12 mouse cellular contexts compared by ENCODE assay signal in genomic region chr4:136451564-136451963, GRCm38 (mm10). TPM values are rescaled to one million over a fixed set of nuclear protein-coding genes. Genes with fewer than 3 reads are reported as not detected.
A peak's percentile ranks its signal among the peaks of the same experiment; 100 is the strongest.
DNase-seq lines count a peak whose midpoint lies in the region; ATAC-seq and TF ChIP-seq lines count a peak whose summit lies in the region.
"Had no signal": no experiment of that assay in that cellular context is flagged by ENCODE, and none has a peak within 500 bp of the region (broad histone marks: within the 10 kb centered on the region; RNA-seq: fewer than 3 reads in every experiment).

No protein-coding gene starts in this region.

- no peak for DNase-seq in heart, embryonic 10.5 days (ENCODE audit: low spot score)
- no peak for DNase-seq in heart, postnatal 14 days
- DNase-seq in 416B (ENCODE audit: low read depth), result peak; percentile 36
- DNase-seq in liver, postnatal 0 days, result peak; percentile 40
- no peak for DNase-seq in midbrain, embryonic 11.5 days (ENCODE audit: low spot score, missing footprints)
- DNase-seq in frontal cortex, postnatal 25 days (ENCODE audit: low spot score in 2 of 2), result no peak
- DNase-seq: cerebellum, adult 9-10 months had no signal

- no peaks in the 10 kb centered on the region for H3K9me3 ChIP-seq in heart, embryonic 10.5 days
- no peaks in the 10 kb centered on the region for H3K9me3 ChIP-seq in kidney, embryonic 15.5 days (replicated peaks)
- H3K9me3 ChIP-seq in liver, postnatal 0 days (ENCODE audit: low read length), result no peaks in the 10 kb centered on the region
- no peaks in the 10 kb centered on the region for H3K9me3 ChIP-seq in forebrain, embryonic 16.5 days (ENCODE audit: control insufficient read depth, low read length)
- no peaks in the 10 kb centered on the region for H3K9me3 ChIP-seq in midbrain, embryonic 11.5 days (ENCODE audit: control insufficient read depth, low read length)

- peaks cover 16% of the 10 kb centered on the region for H3K4me1 ChIP-seq in heart, embryonic 10.5 days
- peaks cover 14% of the 10 kb centered on the region for H3K4me1 ChIP-seq in kidney, embryonic 15.5 days
- H3K4me1 ChIP-seq in liver, postnatal 0 days (ENCODE audit: insufficient read depth), result peaks cover 8% of the 10 kb centered on the region
- no peaks in the 10 kb centered on the region for H3K4me1 ChIP-seq in forebrain, embryonic 16.5 days (replicated peaks; ENCODE audit: control insufficient read depth, insufficient read depth, low read length)
- no peaks in the 10 kb centered on the region for H3K4me1 ChIP-seq in midbrain, embryonic 11.5 days (ENCODE audit: control insufficient read depth, insufficient read depth, low read length)

- no peak overlapping the region for H3K9ac ChIP-seq in kidney, embryonic 15.5 days
- H3K9ac ChIP-seq in liver, postnatal 0 days (replicated peaks), result no peak overlapping the region
- H3K9ac ChIP-seq in forebrain, embryonic 16.5 days (replicated peaks; ENCODE audit: low read depth, low read length), result no peak overlapping the region
- no peak overlapping the region for H3K9ac ChIP-seq in midbrain, embryonic 11.5 days (ENCODE audit: low read length)

- H3K27me3 ChIP-seq in heart, embryonic 10.5 days (ENCODE audit: insufficient read depth, poor library complexity, severe bottlenecking), result no peaks in the 10 kb centered on the region
- no peaks in the 10 kb centered on the region for H3K27me3 ChIP-seq in kidney, embryonic 15.5 days
- H3K27me3 ChIP-seq in liver, postnatal 0 days (ENCODE audit: insufficient read depth, low read length), result no peaks in the 10 kb centered on the region
- H3K27me3 ChIP-seq in forebrain, embryonic 16.5 days (replicated peaks; ENCODE audit: control insufficient read depth, insufficient read depth, low read length), result no peaks in the 10 kb centered on the region
- no peaks in the 10 kb centered on the region for H3K27me3 ChIP-seq in midbrain, embryonic 11.5 days (ENCODE audit: control insufficient read depth, insufficient read depth, low read length)

- peak; percentile 46; the same call in 1 of the 2 replicates for ATAC-seq in kidney, embryonic 15.5 days (replicated peaks; ENCODE audit: low FRiP score)
- peak; percentile 37 for ATAC-seq in liver, postnatal 0 days
- ATAC-seq in forebrain, embryonic 16.5 days, result no peak
- ATAC-seq in midbrain, embryonic 11.5 days (ENCODE audit: low FRiP score), result no peak
- ATAC-seq: hindbrain, postnatal 0 days had no signal

- 8% methylated on average over 6 of the region's 6 CpGs for WGBS in heart, embryonic 10.5 days
- 7% methylated on average over 6 of the region's 6 CpGs for WGBS in kidney, embryonic 15.5 days
- WGBS in liver, postnatal 0 days (ENCODE audit: insufficient replicate concordance), result 10% methylated on average over 6 of the region's 6 CpGs
- WGBS in forebrain, embryonic 16.5 days, result 25% methylated on average over 6 of the region's 6 CpGs
- WGBS in midbrain, embryonic 11.5 days, result 31% methylated on average over 6 of the region's 6 CpGs

- no peaks in the 10 kb centered on the region for H3K36me3 ChIP-seq in heart, embryonic 10.5 days
- H3K36me3 ChIP-seq in kidney, embryonic 15.5 days, result no peaks in the 10 kb centered on the region
- H3K36me3 ChIP-seq in liver, postnatal 0 days (replicated peaks; ENCODE audit: insufficient read depth, low read length), result no peaks in the 10 kb centered on the region
- no peaks in the 10 kb centered on the region for H3K36me3 ChIP-seq in forebrain, embryonic 16.5 days (ENCODE audit: control insufficient read depth, insufficient read depth)
- no peaks in the 10 kb centered on the region for H3K36me3 ChIP-seq in midbrain, embryonic 11.5 days (ENCODE audit: control insufficient read depth, insufficient read depth, low read length)

- intact Hi-C loops in heart, postnatal 14 days (cut with DNase I), result loop anchor here (5.0 kb wide), 1 partner anchor 84 kb away; no protein-coding TSS in a partner anchor

- no peak for TF ChIP-seq CTCF in liver, postnatal 0 days (IDR thresholded peaks at IDR 0.05; ENCODE audit: low read depth)

- no peak for TF ChIP-seq EP300 in liver, postnatal 0 days (IDR thresholded peaks at IDR 0.05; ENCODE audit: low read depth)

- 0 out of 2 replicates have a peak overlapping the region, but pooled peaks have one; percentile 52 for H3K27ac ChIP-seq in heart, embryonic 10.5 days
- H3K27ac ChIP-seq in kidney, embryonic 15.5 days, result peak overlapping the region; percentile 33; the same call in 1 of the 2 replicates
- H3K27ac ChIP-seq in liver, postnatal 0 days (ENCODE audit: low read depth), result peak overlapping the region; percentile 61
- no peak overlapping the region for H3K27ac ChIP-seq in forebrain, embryonic 16.5 days (ENCODE audit: low read length)
- H3K27ac ChIP-seq in midbrain, embryonic 11.5 days (ENCODE audit: low read depth, low read length), result no peak overlapping the region
- H3K27ac ChIP-seq: hindbrain, postnatal 0 days had no signal

- H3K4me3 ChIP-seq in heart, embryonic 10.5 days, result no peak overlapping the region
- H3K4me3 ChIP-seq in kidney, embryonic 15.5 days (replicated peaks), result no peak overlapping the region
- H3K4me3 ChIP-seq in liver, postnatal 0 days (ENCODE audit: low read depth, low read length), result no peak overlapping the region
- H3K4me3 ChIP-seq in forebrain, embryonic 16.5 days (replicated peaks; ENCODE audit: low read length), result no peak overlapping the region
- no peak overlapping the region for H3K4me3 ChIP-seq in midbrain, embryonic 11.5 days (ENCODE audit: low read depth, low read length)

- H3K4me2 ChIP-seq in kidney, embryonic 15.5 days, result no peak overlapping the region
- H3K4me2 ChIP-seq in liver, postnatal 0 days (ENCODE audit: low read depth, low read length), result no peak overlapping the region
- no peak overlapping the region for H3K4me2 ChIP-seq in forebrain, embryonic 16.5 days (ENCODE audit: low read length)
- no peak overlapping the region for H3K4me2 ChIP-seq in midbrain, embryonic 11.5 days

RNA-seq across cellular contexts. Expression of gene 6030445D17Rik, which starts 10.5 kb away (rescaled TPM):
- 0.18 TPM in 1 of 2 replicates, not detected in the other for polyA plus RNA-seq in heart, embryonic 10.5 days (2016; fragmentation: Nextera tagmentation; extraction: Ambion mirVana)
- under 1 TPM; 0.41 to 0.79 TPM for total RNA-seq in heart, postnatal 14 days (2021)
- polyA plus RNA-seq in kidney, embryonic 15.5 days (2015; fragmentation: Nextera tagmentation; extraction: Ambion mirVana), result 0.40 and 0.57 TPM in 2 replicates
- polyA plus RNA-seq in liver, postnatal 0 days (2015; fragmentation: Nextera tagmentation; extraction: Ambion mirVana), result 0.12 TPM in 1 of 2 replicates, not detected in the other
- polyA plus RNA-seq in forebrain, embryonic 16.5 days (2015; fragmentation: Nextera tagmentation; extraction: Ambion mirVana), result 0.15 TPM in 1 of 2 replicates, not detected in the other
- 0.15 and 0.46 TPM in 2 replicates for polyA plus RNA-seq in midbrain, embryonic 11.5 days (2014; fragmentation: Nextera tagmentation; extraction: Ambion mirVana)
- total RNA-seq: neutrophil, adult 5-6 weeks had no signal

RNA-seq across cellular contexts. Expression of gene Luzp1, which starts 18.0 kb away (rescaled TPM):
- polyA plus RNA-seq in heart, embryonic 10.5 days (2016; fragmentation: Nextera tagmentation; extraction: Ambion mirVana), result 96.4 and 126 TPM in 2 replicates
- total RNA-seq in heart, postnatal 14 days (2021), result 10 to 100 TPM; 55.7 to 57.1 TPM
- 134 and 146 TPM in 2 replicates for polyA plus RNA-seq in kidney, embryonic 15.5 days (2015; fragmentation: Nextera tagmentation; extraction: Ambion mirVana)
- polyA plus RNA-seq in liver, postnatal 0 days (2015; fragmentation: Nextera tagmentation; extraction: Ambion mirVana), result 18.1 and 20.8 TPM in 2 replicates
- polyA plus RNA-seq in forebrain, embryonic 16.5 days (2015; fragmentation: Nextera tagmentation; extraction: Ambion mirVana), result 51.5 and 60.3 TPM in 2 replicates
- polyA plus RNA-seq in midbrain, embryonic 11.5 days (2014; fragmentation: Nextera tagmentation; extraction: Ambion mirVana), result 94.2 and 99.5 TPM in 2 replicates

RNA-seq across cellular contexts. Expression of gene Htr1d, which starts 28.2 kb away (rescaled TPM):
- 0.05 and 0.19 TPM in 2 replicates for polyA plus RNA-seq in heart, embryonic 10.5 days (2016; fragmentation: Nextera tagmentation; extraction: Ambion mirVana)
- not detected for total RNA-seq in heart, postnatal 14 days (2021)
- polyA plus RNA-seq in kidney, embryonic 15.5 days (2015; fragmentation: Nextera tagmentation; extraction: Ambion mirVana), result 0.21 and 0.44 TPM in 2 replicates
- polyA plus RNA-seq in liver, postnatal 0 days (2015; fragmentation: Nextera tagmentation; extraction: Ambion mirVana), result not detected in 2 replicates
- 0.96 and 1.2 TPM in 2 replicates for polyA plus RNA-seq in forebrain, embryonic 16.5 days (2015; fragmentation: Nextera tagmentation; extraction: Ambion mirVana)
- polyA plus RNA-seq in midbrain, embryonic 11.5 days (2014; fragmentation: Nextera tagmentation; extraction: Ambion mirVana), result 0.34 and 0.69 TPM in 2 replicates
- total RNA-seq: gastrocnemius, adult 8-10 months; neutrophil, adult 5-6 weeks had no signal

Comparison
In these comparisons a context has a peak if more than half of its experiments do, and no peak if none do; other contexts are left out.
1. DNase-seq: peak in 416B (single experiment) and liver, postnatal 0 days (single experiment); none in heart, embryonic 10.5 days (single experiment), heart, postnatal 14 days (0 of 2), midbrain, embryonic 11.5 days (single experiment) and frontal cortex, postnatal 25 days (0 of 2).
2. H3K27ac ChIP-seq: peak in heart, embryonic 10.5 days (single experiment), kidney, embryonic 15.5 days (single experiment) and liver, postnatal 0 days (single experiment); none in forebrain, embryonic 16.5 days (single experiment) and midbrain, embryonic 11.5 days (single experiment).
3. ATAC-seq: peak in kidney, embryonic 15.5 days (single experiment) and liver, postnatal 0 days (single experiment); none in forebrain, embryonic 16.5 days (single experiment) and midbrain, embryonic 11.5 days (single experiment).